Mouse (Mus musculus) gastrocnemius, postnatal 14 days (tissue): Measurements from ENCODE around the gene Gm20830. TPM values are rescaled to one million over a fixed set of nuclear protein-coding genes. Genes with fewer than 3 reads are reported as not detected.
"Not testable (repeated sequence)": the region's sequence is repeated elsewhere in the genome, so short reads cannot be mapped to it uniquely, and the experiment has no call there.

Source experiments
- DNase-seq: peaks from one replicate; pipeline ENCODE4 v3.0.0; 2021; ENCODE audit warnings: mixed read lengths
- intact Hi-C: fragments of 180-260 bp; cut with DNase I; formaldehyde crosslinking; loops from one replicate; pipeline ENCODE4 v1.15.1; 2025; ENCODE audit warnings: low total_unique reads
- long read RNA-seq, 2 experiments: library from polyadenylated mRNA; stranded (forward); transcript quantifications; one replicate each; pipeline ENCODE4 v2.0.0; 2021
- total RNA-seq, 2 experiments: library from RNA; stranded (reverse); gene quantifications; 2 replicates each; pipeline ENCODE4 v1.2.3; 2021

Gene Gm20830
- total RNA-seq = not detected
- long read RNA-seq, experiment 1 = 0 reads
- long read RNA-seq, experiment 2 = 0 reads

DNA sequence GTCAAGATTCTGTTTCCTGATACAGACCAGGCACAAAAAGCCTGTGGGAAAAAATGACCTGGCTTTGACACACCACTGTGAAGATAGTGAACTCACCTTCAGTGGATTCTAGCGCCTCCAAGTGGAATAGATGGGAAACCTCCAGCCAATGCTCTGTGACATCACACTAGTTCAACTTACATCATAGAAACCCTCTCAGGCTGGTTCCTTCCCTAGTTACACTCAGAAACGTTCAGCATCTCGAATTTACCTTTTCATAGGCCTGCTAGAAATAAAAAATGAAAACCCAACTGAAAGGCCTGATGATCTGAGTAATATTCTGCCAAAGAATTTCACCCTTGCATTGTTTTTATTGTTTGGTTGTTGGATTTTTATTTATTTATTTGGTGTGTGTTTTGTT, at the start of gene Gm20830:
TSS of gene Gm20830 (minus strand) at position 101 of the 400 bp plus-strand sequence.
- intact Hi-C loops, DNase-seq: not testable (repeated sequence)

Other genes starting within 250 kb of the Gm20830 start
- not detected for gene Gm21719, start 235.4 kb downstream of the Gm20830 start, total RNA-seq